Mouse (Mus musculus) forebrain, embryonic 16.5 days (tissue): ENCODE data around the gene Ceacam19. TPM values are rescaled to one million over a fixed set of nuclear protein-coding genes. Genes with fewer than 3 reads are reported as not detected.
A peak's percentile ranks its signal among the peaks of the same experiment; 100 is the strongest.

Source experiments
- ATAC-seq: fragments of 200-750 bp; cut with Nextera tagmentation; 2 replicates; pipeline ENCODE4 v1.8.0; 2017; ENCODE audit warnings: mild to moderate bottlenecking, moderate library complexity
- H3K27ac ChIP-seq: fragments of 300-500 bp; sonication (generic); 2 replicates; pipeline ENCODE4 v1.5.1; 2014; ENCODE audit warnings: low read length, control low read depth
- H3K27me3 ChIP-seq: fragments of 300-500 bp; sonication (generic); replicated peaks from 2 replicates; pipeline ENCODE4 v1.6.1; 2014; ENCODE audit warnings: low read length; ENCODE audit not compliant: control insufficient read depth, insufficient read depth
- H3K36me3 ChIP-seq: fragments of 300-500 bp; sonication (generic); 2 replicates; pipeline ENCODE4 v1.6.1; 2014; ENCODE audit not compliant: control insufficient read depth, insufficient read depth
- H3K4me1 ChIP-seq: fragments of 300-500 bp; sonication (generic); replicated peaks from 2 replicates; pipeline ENCODE4 v1.6.1; 2014; ENCODE audit warnings: low read length; ENCODE audit not compliant: control insufficient read depth, insufficient read depth
- H3K4me2 ChIP-seq: fragments of 300-500 bp; sonication (generic); 2 replicates; pipeline ENCODE4 v1.6.1; 2014; ENCODE audit warnings: mild to moderate bottlenecking, low read length, control low read depth
- H3K4me3 ChIP-seq: fragments of 300-500 bp; sonication (generic); replicated peaks from 2 replicates; pipeline ENCODE4 v1.5.1; 2014; ENCODE audit warnings: mild to moderate bottlenecking, low read length, control low read depth
- H3K9ac ChIP-seq: fragments of 300-500 bp; sonication (generic); replicated peaks from 2 replicates; pipeline ENCODE4 v1.6.1; 2014; ENCODE audit warnings: low read depth, low read length, control low read depth
- H3K9me3 ChIP-seq: fragments of 300-500 bp; sonication (generic); 2 replicates; pipeline ENCODE4 v1.6.1; 2016; ENCODE audit warnings: low read length; ENCODE audit not compliant: control insufficient read depth
- WGBS: fragments of 180-500 bp; shearing (Covaris S2); extraction: QIAGEN DNeasy Blood & Tissue Kit; methylation state at CpG from one replicate; pipeline ENCODE4 v1.1.7; 2014; 5-methylcytosine and 5-hydroxymethylcytosine counted together
- polyA plus RNA-seq: library from polyadenylated mRNA; unstranded; fragments of >200 nt; fragmentation: Nextera tagmentation; extraction: Ambion mirVana; gene quantifications from 2 replicates; pipeline ENCODE4 v1.2.1, GENCODE M21; 2015

Gene Ceacam19
- polyA plus RNA-seq, 1 experiment from 2014 or later, result not detected

GRCm38 (mm10) chr7:19866490-19866889 lies 21.3 kb downstream of the Ceacam19 start:
- Histone ChIP-seq H3K9ac (no peak overlapping the region), H3K27me3 (no peaks in the 10 kb centered on the region), H3K36me3 (no peaks in the 10 kb centered on the region), H3K4me2 (no peak overlapping the region), H3K4me3 (no peak overlapping the region), H3K4me1 (no peaks in the 10 kb centered on the region), H3K9me3 (no peaks in the 10 kb centered on the region), H3K27ac (no peak overlapping the region)
- no peak for ATAC-seq
- 90% methylated on average over 6 of the region's 6 CpGs for WGBS

DNA sequence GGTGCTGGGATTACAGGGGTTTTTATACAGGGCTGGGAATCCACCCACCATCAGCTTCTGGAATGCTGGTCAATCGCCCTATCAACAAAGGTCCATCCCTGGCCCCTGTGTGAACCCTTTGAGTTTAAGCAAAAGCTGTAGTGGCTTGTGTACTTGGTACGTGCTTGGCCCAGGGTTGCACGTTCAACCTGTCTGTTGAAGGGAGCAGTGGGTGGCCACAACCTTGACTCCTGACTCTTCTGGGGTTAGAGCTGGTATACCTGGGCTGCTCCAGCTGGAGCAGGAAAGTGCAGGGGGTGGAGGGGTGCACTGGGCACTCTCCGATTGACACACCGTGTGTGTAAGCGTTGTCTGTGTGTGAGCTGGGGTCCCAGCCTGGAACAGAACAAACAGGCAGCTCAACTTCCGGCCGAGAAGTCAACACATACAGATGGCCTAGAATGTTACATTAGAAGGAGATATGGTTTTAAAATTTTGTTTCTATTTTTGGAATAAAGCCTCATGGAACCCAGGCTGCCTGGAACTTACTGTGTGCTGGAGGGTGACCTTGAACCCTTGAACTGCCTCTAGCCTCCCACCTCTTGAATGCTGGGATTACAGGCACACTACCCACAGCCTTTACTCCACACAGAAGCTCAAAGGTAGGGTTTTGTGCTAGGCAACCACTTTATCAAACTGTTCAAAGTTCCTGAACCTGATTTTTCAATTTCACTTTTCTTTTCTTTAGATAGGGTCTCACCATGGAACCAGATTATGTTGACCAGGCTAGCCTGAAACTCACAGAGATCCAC lies 22.3 kb downstream of the Ceacam19 start:
- no peaks in the 10 kb centered on the region for H3K4me1 ChIP-seq
- no peaks in the 10 kb centered on the region for H3K9me3 ChIP-seq
- no peaks in the 10 kb centered on the region for H3K36me3 ChIP-seq
- H3K4me3 ChIP-seq, result no peak overlapping the region
- 82% methylated on average over 8 of the region's 8 CpGs for WGBS
- H3K4me2 ChIP-seq, result no peak overlapping the region
- no peak overlapping the region for H3K9ac ChIP-seq
- ATAC-seq, result no peak
- no peaks in the 10 kb centered on the region for H3K27me3 ChIP-seq
- H3K27ac ChIP-seq, result no peak overlapping the region

DNA sequence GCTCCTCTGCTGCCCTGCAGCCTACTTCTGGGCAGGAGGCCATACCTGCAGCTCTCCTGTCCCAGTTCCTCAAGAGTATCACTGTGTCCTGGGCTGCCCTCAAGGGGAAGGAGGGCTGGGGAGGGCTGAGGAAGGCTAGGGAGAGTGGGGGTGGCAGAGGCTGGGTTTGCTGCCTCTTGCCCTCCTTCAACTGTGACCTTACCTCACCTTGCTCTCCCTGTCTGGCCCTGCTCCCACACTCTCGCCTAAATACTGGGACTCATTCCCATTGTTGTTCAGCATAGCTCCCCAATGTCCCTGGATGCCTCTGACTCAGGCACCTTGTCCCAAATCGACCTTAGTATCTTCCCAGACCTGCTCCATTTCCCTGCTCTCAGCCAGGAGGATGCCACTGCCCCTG lies 23.5 kb downstream of the Ceacam19 start:
- Histone ChIP-seq H3K27me3 (no peaks in the 10 kb centered on the region), H3K4me1 (no peaks in the 10 kb centered on the region), H3K4me2 (no peak overlapping the region), H3K4me3 (no peak overlapping the region), H3K9ac (no peak overlapping the region), H3K27ac (no peak overlapping the region), H3K9me3 (no peaks in the 10 kb centered on the region), H3K36me3 (no peaks in the 10 kb centered on the region)
- ATAC-seq, result no peak
- WGBS, result 30% methylated on average over 2 of the region's 2 CpGs

DNA sequence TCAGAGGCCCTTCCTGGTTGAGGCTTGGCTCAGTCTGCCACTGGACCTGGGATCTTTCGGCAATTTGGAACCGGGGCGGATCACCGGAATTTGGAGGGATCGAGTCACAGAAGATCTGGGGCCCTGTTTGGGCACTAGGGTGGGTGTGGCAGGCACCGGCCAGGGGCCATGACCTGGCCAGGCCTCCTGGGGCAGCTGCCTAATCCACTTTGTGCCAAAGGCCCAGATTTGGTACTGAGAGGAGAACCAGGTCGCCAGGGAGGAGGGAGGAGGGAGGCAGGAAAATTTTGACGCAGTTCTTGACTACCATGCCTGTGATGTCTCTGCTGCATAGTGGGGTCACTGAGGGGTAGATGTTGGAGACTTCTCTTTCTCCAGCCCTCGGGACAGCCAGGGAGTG lies 26.6 kb downstream of the Ceacam19 start, which contains the start of gene Ceacam16:
Gene Ceacam16 (minus strand): TSS at position 101 of the 400 bp plus-strand sequence.
- Histone ChIP-seq H3K9ac (no peak within 1 kb of the TSS), H3K27ac (no peak within 1 kb of the TSS), H3K9me3 (no peaks in the 10 kb centered on the region), H3K27me3 (no peaks in the 10 kb centered on the region), H3K4me2 (no peak within 1 kb of the TSS), H3K4me1 (no peaks in the 10 kb centered on the region), H3K4me3 (no peak within 1 kb of the TSS), H3K36me3 (no peaks in the 10 kb centered on the region)
- no peak for ATAC-seq
- 83% methylated on average over 9 of the region's 9 CpGs for WGBS

- H3K27ac ChIP-seq, result no peak overlapping the region
- no peaks in the 10 kb centered on the region for H3K27me3 ChIP-seq
- no peak for ATAC-seq
- no peak overlapping the region for H3K4me2 ChIP-seq
- H3K36me3 ChIP-seq, result no peaks in the 10 kb centered on the region
- H3K9me3 ChIP-seq, result no peaks in the 10 kb centered on the region
- H3K4me3 ChIP-seq, result no peak overlapping the region
- H3K9ac ChIP-seq, result no peak overlapping the region
- 78% methylated on average over 10 of the region's 10 CpGs for WGBS
- H3K4me1 ChIP-seq, result no peaks in the 10 kb centered on the region
These were observed 28.0 kb downstream of the Ceacam19 start for GRCm38 (mm10) chr7:19859740-19860139.

- Histone ChIP-seq H3K27ac (no peak overlapping the region), H3K4me1 (peaks cover 5% of the 10 kb centered on the region; the same call in 1 of the 2 replicates), H3K4me3 (no peak overlapping the region), H3K4me2 (no peak overlapping the region), H3K27me3 (no peaks in the 10 kb centered on the region), H3K9ac (no peak overlapping the region), H3K9me3 (no peaks in the 10 kb centered on the region), H3K36me3 (no peaks in the 10 kb centered on the region)
- WGBS, result 85% methylated on average over 6 of the region's 6 CpGs
- no peak for ATAC-seq
These were observed 31.5 kb downstream of the Ceacam19 start for GRCm38 (mm10) chr7:19856283-19856682.

DNA sequence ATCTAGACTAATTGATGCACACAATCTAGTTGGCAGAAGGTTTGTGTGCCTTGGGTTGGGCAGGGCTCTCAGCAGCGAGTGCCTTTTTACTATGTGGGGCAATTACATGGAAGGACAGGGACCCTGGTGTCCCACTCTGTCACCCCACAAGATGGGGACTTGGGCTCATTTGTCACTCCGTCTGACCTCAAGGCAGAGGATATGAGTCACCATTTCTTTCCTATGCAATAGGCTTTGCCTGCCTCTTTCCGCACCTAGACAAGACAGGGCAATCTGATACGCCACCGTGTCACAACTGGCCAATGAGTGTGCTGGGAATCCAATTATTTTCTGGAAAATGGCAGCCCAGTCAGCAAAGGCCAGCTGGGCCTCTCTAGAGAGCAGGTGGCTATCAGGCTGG lies 32.1 kb downstream of the Ceacam19 start:
- 90% methylated on average over 5 of the region's 5 CpGs for WGBS

DNA sequence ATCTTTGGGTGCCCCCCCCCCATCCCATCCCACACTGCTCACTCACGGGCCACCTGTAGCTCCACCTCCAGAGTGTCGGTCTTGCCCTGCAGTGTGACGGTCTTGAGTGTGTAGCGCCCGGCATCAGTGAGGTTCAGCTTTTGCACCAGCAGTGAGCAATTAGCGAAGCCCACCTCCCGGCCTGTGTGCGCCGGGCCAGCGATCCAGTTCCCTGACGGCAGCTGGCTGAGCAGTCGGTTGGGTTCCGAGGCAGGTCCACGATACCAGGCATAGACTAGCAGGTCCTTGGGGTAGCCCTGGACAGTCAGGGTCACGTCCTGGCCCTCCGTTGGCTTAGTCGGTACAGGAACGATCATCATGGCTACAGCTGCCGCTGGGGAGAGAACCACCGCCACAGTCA lies 34.2 kb downstream of the Ceacam19 start:
- Histone ChIP-seq H3K27me3 (no peaks in the 10 kb centered on the region), H3K36me3 (no peaks in the 10 kb centered on the region), H3K4me1 (peaks cover 5% of the 10 kb centered on the region; the same call in 1 of the 2 replicates), H3K4me2 (no peak overlapping the region), H3K9ac (no peak overlapping the region), H3K27ac (no peak overlapping the region), H3K4me3 (no peak overlapping the region), H3K9me3 (no peaks in the 10 kb centered on the region)
- no peak for ATAC-seq
- WGBS, result 94% methylated on average over 20 of the region's 20 CpGs

More for the DNA sequence above, 32.1 kb downstream of the Ceacam19 start:
- H3K27me3 ChIP-seq, result no peaks in the 10 kb centered on the region
- H3K4me3 ChIP-seq, result no peak overlapping the region
- H3K36me3 ChIP-seq, result no peaks in the 10 kb centered on the region
- peaks cover 5% of the 10 kb centered on the region; the same call in 1 of the 2 replicates for H3K4me1 ChIP-seq
- ATAC-seq, result no peak
- H3K4me2 ChIP-seq, result no peak overlapping the region
- H3K27ac ChIP-seq, result no peak overlapping the region
- H3K9ac ChIP-seq, result no peak overlapping the region
- no peaks in the 10 kb centered on the region for H3K9me3 ChIP-seq

DNA sequence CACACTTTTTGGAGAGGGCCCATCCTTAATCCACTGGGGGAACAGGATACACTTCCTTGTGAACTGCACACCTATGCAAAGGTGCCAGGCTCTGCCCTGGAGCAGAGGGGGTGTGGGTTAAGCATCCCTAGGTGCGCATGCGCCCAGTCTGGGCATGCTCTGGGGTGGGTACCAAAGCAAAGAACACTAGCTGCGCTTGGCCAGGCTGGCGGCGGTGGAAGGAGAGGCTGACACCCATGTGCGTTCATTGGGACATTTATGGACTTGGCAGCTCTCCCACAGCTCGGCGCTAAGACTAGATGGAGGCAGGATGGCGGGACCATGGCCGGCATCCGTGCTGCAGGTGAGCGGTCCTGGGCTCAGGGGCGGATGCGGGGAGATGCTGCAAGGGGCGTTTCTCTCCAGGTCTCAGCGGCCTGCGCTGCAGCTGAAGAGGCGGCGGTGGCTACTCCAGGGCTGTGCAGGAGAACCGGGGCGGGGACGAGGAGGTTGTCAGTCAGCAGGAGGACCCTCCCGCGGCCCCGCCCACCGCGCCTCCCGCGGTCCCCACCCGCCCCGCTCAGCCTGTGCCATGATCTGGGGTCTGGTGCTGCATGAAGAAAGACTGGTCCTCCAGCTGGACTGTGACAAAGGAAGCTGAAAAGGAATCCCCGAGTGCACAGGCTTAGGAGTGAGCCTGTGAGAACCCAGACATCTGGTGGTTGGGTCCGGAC lies 35.8 kb downstream of the Ceacam19 start, which contains the start of gene Gm19345:
Gene Gm19345 (plus strand): TSS at position 146 of the 713 bp plus-strand sequence.
- Histone ChIP-seq H3K9ac (peak within 1 kb of the TSS; percentile 74), H3K4me2 (peak within 1 kb of the TSS; percentile 57), H3K27me3 (no peaks in the 10 kb centered on the region; the same call in 1 of the 2 replicates), H3K4me1 (peaks cover 5% of the 10 kb centered on the region; the same call in 1 of the 2 replicates), H3K4me3 (peak within 1 kb of the TSS; percentile 54), H3K27ac (peak within 1 kb of the TSS; percentile 23; the same call in 1 of the 2 replicates), H3K36me3 (no peaks in the 10 kb centered on the region), H3K9me3 (no peaks in the 10 kb centered on the region)
- WGBS, result 4% methylated on average over 33 of the region's 33 CpGs
- ATAC-seq, result peak; percentile 91
